Mouse (Mus musculus): ENCODE measurements at regions not wholly inside any gene's neighbourhood (a gene's known extent, or its start where the extent isn't known, plus 50 kb on each side); places are given as distances from the start of the nearest gene placed in this dataset.

- TF ChIP-seq POLR2A (IDR thresholded peaks at IDR 0.05; ENCODE audit: insufficient read depth, low read depth, low read length) (no peak), CTCF (IDR thresholded peaks at IDR 0.05) (no peak)
Measured at GRCm38 (mm10) chr1:194540923-194541322, 77.1 kb upstream of the Plxna2 start.
